Mouse (Mus musculus) limb, embryonic 15.5 days (tissue): ENCODE data around the gene Pcx. TPM values are rescaled to one million over a fixed set of nuclear protein-coding genes. Genes with fewer than 3 reads are reported as not detected.

ENCODE experiments used
- ATAC-seq: fragments of 200-750 bp; cut with Nextera tagmentation; 2 replicates; pipeline ENCODE4 v1.8.0; 2017; ENCODE audit warnings: low read depth, moderate TSS enrichment; ENCODE audit not compliant: insufficient number of reproducible peaks, low FRiP score, low TSS enrichment
- H3K27ac ChIP-seq: fragments of 300-500 bp; sonication (generic); 2 replicates; pipeline ENCODE4 v1.5.1; 2015; ENCODE audit warnings: moderate library complexity, mild to moderate bottlenecking, inconsistent platforms
- H3K27me3 ChIP-seq: fragments of 300-500 bp; sonication (generic); 2 replicates; pipeline ENCODE4 v1.6.1; 2015; ENCODE audit warnings: inconsistent platforms
- H3K36me3 ChIP-seq: fragments of 300-500 bp; sonication (generic); 2 replicates; pipeline ENCODE4 v1.6.1; 2015; ENCODE audit warnings: inconsistent platforms
- H3K4me1 ChIP-seq: fragments of 300-500 bp; sonication (generic); 2 replicates; pipeline ENCODE4 v1.6.1; 2015; ENCODE audit warnings: inconsistent platforms
- H3K4me2 ChIP-seq: fragments of 300-500 bp; sonication (generic); 2 replicates; pipeline ENCODE4 v1.6.1; 2015; ENCODE audit warnings: mild to moderate bottlenecking, inconsistent platforms
- H3K4me3 ChIP-seq: fragments of 300-500 bp; sonication (generic); 2 replicates; pipeline ENCODE4 v1.5.1; 2015; ENCODE audit warnings: mild to moderate bottlenecking, inconsistent platforms
- H3K9ac ChIP-seq: fragments of 300-500 bp; sonication (generic); 2 replicates; pipeline ENCODE4 v1.6.1; 2015; ENCODE audit warnings: inconsistent platforms
- H3K9me3 ChIP-seq: fragments of 300-500 bp; sonication (generic); 2 replicates; pipeline ENCODE4 v1.6.1; 2016; ENCODE audit warnings: inconsistent platforms
- WGBS: fragments of 180-500 bp; shearing (Covaris S2); methylation state at CpG from one replicate; pipeline ENCODE4 v1.1.7; 2015; 5-methylcytosine and 5-hydroxymethylcytosine counted together
- polyA plus RNA-seq: library from polyadenylated mRNA; unstranded; fragments of >200 nt; fragmentation: Nextera tagmentation; extraction: Ambion mirVana; gene quantifications from 2 replicates; pipeline ENCODE4 v1.2.1, GENCODE M21; 2015

Pcx gene
- polyA plus RNA-seq, 1 experiment from 2014 or later: 16.2 TPM

GRCm38 (mm10) chr19:4481326-4481725 lies 28.9 kb upstream of the Pcx start:
- Histone ChIP-seq H3K36me3 (no peaks in the 10 kb centered on the region), H3K4me1 (peaks cover 11% of the 10 kb centered on the region), H3K4me3 (no peak overlapping the region), H3K9ac (no peak overlapping the region), H3K4me2 (no peak overlapping the region), H3K27ac (no peak overlapping the region), H3K9me3 (no peaks in the 10 kb centered on the region), H3K27me3 (peaks cover 20% of the 10 kb centered on the region)
- 30% methylated on average over 4 of the region's 4 CpGs for WGBS
- ATAC-seq: no peak

GRCm38 (mm10) chr19:4482111-4482859 lies 28.0 kb upstream of the Pcx start:
- Histone ChIP-seq H3K27me3 (peaks cover 10% of the 10 kb centered on the region), H3K36me3 (no peaks in the 10 kb centered on the region), H3K4me3 (no peak overlapping the region), H3K9me3 (no peaks in the 10 kb centered on the region), H3K4me2 (no peak overlapping the region), H3K9ac (no peak overlapping the region), H3K27ac (no peak overlapping the region), H3K4me1 (peaks cover 1% of the 10 kb centered on the region)
- no peak for ATAC-seq
- WGBS: 88% methylated on average over 3 of the region's 3 CpGs

GRCm38 (mm10) chr19:4485006-4485405 lies 25.3 kb upstream of the Pcx start:
- Histone ChIP-seq H3K4me3 (no peak overlapping the region), H3K9ac (no peak overlapping the region), H3K4me2 (no peak overlapping the region), H3K4me1 (0 out of 2 replicates have a peak, but pooled peaks cover 7% of the 10 kb centered on the region), H3K27me3 (no peaks in the 10 kb centered on the region), H3K9me3 (no peaks in the 10 kb centered on the region), H3K27ac (no peak overlapping the region), H3K36me3 (no peaks in the 10 kb centered on the region)
- no peak for ATAC-seq
- 56% methylated on average over 5 of the region's 5 CpGs for WGBS

- Histone ChIP-seq H3K4me1 (0 out of 2 replicates have a peak, but pooled peaks cover 7% of the 10 kb centered on the region), H3K4me3 (no peak overlapping the region), H3K27ac (no peak overlapping the region), H3K9me3 (no peaks in the 10 kb centered on the region), H3K36me3 (no peaks in the 10 kb centered on the region), H3K4me2 (no peak overlapping the region), H3K27me3 (no peaks in the 10 kb centered on the region), H3K9ac (no peak overlapping the region)
- 56% methylated on average over 2 of the region's 2 CpGs for WGBS
- no peak for ATAC-seq
Measured at GRCm38 (mm10) chr19:4487877-4488276, 22.4 kb upstream of the Pcx start.

GRCm38 (mm10) chr19:4491080-4491695 lies 19.1 kb upstream of the Pcx start:
- WGBS: 58% methylated on average over 10 of the region's 10 CpGs
- H3K9me3 ChIP-seq: no peaks in the 10 kb centered on the region
- H3K4me2 ChIP-seq: no peak overlapping the region
- no peaks in the 10 kb centered on the region for H3K27me3 ChIP-seq
- peaks cover 7% of the 10 kb centered on the region; the same call in 1 of the 2 replicates for H3K4me1 ChIP-seq
- no peak overlapping the region for H3K27ac ChIP-seq
- no peaks in the 10 kb centered on the region for H3K36me3 ChIP-seq
- ATAC-seq: no peak
- no peak overlapping the region for H3K4me3 ChIP-seq
- H3K9ac ChIP-seq: no peak overlapping the region

- H3K9ac ChIP-seq: no peak overlapping the region
- H3K4me1 ChIP-seq: peaks cover 7% of the 10 kb centered on the region
- H3K27me3 ChIP-seq: no peaks in the 10 kb centered on the region
- H3K9me3 ChIP-seq: no peaks in the 10 kb centered on the region
- H3K36me3 ChIP-seq: no peaks in the 10 kb centered on the region
- 42% methylated on average over 9 of the region's 9 CpGs for WGBS
- no peak; the same call in 1 of the 2 replicates for ATAC-seq
- no peak overlapping the region for H3K27ac ChIP-seq
- H3K4me2 ChIP-seq: no peak overlapping the region
- no peak overlapping the region for H3K4me3 ChIP-seq
Measured at GRCm38 (mm10) chr19:4492526-4493296, 17.6 kb upstream of the Pcx start.

GRCm38 (mm10) chr19:4494707-4495106 lies 15.6 kb upstream of the Pcx start:
- Histone ChIP-seq H3K9me3 (no peaks in the 10 kb centered on the region), H3K27me3 (no peaks in the 10 kb centered on the region), H3K27ac (no peak overlapping the region), H3K4me3 (no peak overlapping the region), H3K4me2 (no peak overlapping the region), H3K4me1 (peaks cover 8% of the 10 kb centered on the region), H3K9ac (no peak overlapping the region), H3K36me3 (no peaks in the 10 kb centered on the region)
- no peak for ATAC-seq
- WGBS: 69% methylated on average over 7 of the region's 7 CpGs

- Histone ChIP-seq H3K4me1 (peaks cover 8% of the 10 kb centered on the region), H3K9ac (no peak overlapping the region), H3K9me3 (no peaks in the 10 kb centered on the region), H3K4me3 (no peak overlapping the region), H3K27me3 (no peaks in the 10 kb centered on the region), H3K27ac (no peak overlapping the region), H3K36me3 (no peaks in the 10 kb centered on the region), H3K4me2 (no peak overlapping the region)
- ATAC-seq: no peak
- 78% methylated on average over 5 of the region's 5 CpGs for WGBS
Measured at GRCm38 (mm10) chr19:4495814-4496213, 14.5 kb upstream of the Pcx start.

GRCm38 (mm10) chr19:4496535-4497262 lies 13.6 kb upstream of the Pcx start:
- WGBS: 89% methylated on average over 3 of the region's 3 CpGs
- no peak for ATAC-seq
- Histone ChIP-seq H3K9me3 (no peaks in the 10 kb centered on the region), H3K4me3 (no peak overlapping the region), H3K36me3 (no peaks in the 10 kb centered on the region), H3K27me3 (no peaks in the 10 kb centered on the region), H3K4me2 (no peak overlapping the region), H3K9ac (no peak overlapping the region), H3K27ac (no peak overlapping the region), H3K4me1 (peaks cover 8% of the 10 kb centered on the region)

- H3K4me3 ChIP-seq: no peak overlapping the region
- no peaks in the 10 kb centered on the region for H3K27me3 ChIP-seq
- H3K4me2 ChIP-seq: no peak overlapping the region; the same call in 1 of the 2 replicates
- no peak overlapping the region for H3K9ac ChIP-seq
- ATAC-seq: no peak
- no peaks in the 10 kb centered on the region for H3K9me3 ChIP-seq
- H3K27ac ChIP-seq: no peak overlapping the region
- H3K4me1 ChIP-seq: peaks cover 8% of the 10 kb centered on the region
- no peaks in the 10 kb centered on the region for H3K36me3 ChIP-seq
- WGBS: 6% methylated on average over 4 of the region's 4 CpGs
Measured at GRCm38 (mm10) chr19:4497263-4497973, 12.9 kb upstream of the Pcx start.
